Comparison of ENCODE assay signal across 25 mouse cellular contexts in the genomic region with DNA sequence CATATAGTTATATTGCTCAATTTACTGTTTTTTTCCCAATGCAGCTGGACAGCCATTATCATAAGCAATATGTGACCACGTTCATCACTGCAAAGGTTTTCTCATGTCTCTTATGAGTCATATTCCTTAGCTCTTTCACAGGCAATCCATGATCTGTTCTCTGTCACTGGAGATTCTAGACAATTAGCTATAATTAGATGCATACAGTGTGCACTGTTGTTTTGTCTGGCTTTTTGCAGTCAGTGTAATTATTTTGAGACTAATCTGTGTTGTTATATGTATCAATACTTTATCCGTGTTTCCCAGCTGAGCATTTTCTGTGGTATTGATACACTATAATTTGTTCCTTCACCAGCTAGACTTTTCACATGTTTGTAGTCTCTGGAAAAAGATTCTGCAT.
"Had no signal": no experiment of that assay in that cellular context is flagged by ENCODE, and none has a peak within 500 bp of the region (broad histone marks: within the 10 kb centered on the region; RNA-seq: fewer than 3 reads in every experiment).

No protein-coding gene starts in this region.

- H3K4me3 ChIP-seq: gastrocnemius, adult 2 months; heart, embryonic 10.5 days; heart, embryonic 12.5 days; kidney, embryonic 15.5 days; layer of hippocampus, adult 2 months; left cerebral cortex, adult 2 months; limb, embryonic 10.5 days; limb, embryonic 12.5 days; liver, embryonic 13.5 days had no signal

- H3K4me1 ChIP-seq: heart, embryonic 10.5 days; heart, embryonic 12.5 days; kidney, embryonic 15.5 days; limb, embryonic 10.5 days; limb, embryonic 12.5 days; liver, embryonic 13.5 days had no signal

- H3K9ac ChIP-seq: heart, embryonic 12.5 days; kidney, embryonic 15.5 days; limb, embryonic 12.5 days; liver, embryonic 13.5 days had no signal

- H3K4me2 ChIP-seq: heart, embryonic 12.5 days; kidney, embryonic 15.5 days; limb, embryonic 12.5 days; liver, embryonic 11.5 days; liver, embryonic 13.5 days had no signal

- H3K36me3 ChIP-seq: heart, embryonic 10.5 days; heart, embryonic 12.5 days; kidney, embryonic 15.5 days; limb, embryonic 10.5 days; limb, embryonic 12.5 days; liver, embryonic 13.5 days had no signal

- ATAC-seq: forebrain, embryonic 16.5 days; inflammation-experienced regulatory T-cells, adult 6 months; intestine, embryonic 16.5 days had no signal

- DNase-seq: gastrocnemius, adult 2 months; gastrocnemius, postnatal 10 days; gastrocnemius, postnatal 25 days; heart, adult 18-20 months; heart, postnatal 10 days; heart, postnatal 4 days; kidney, adult 11 months; kidney, adult 2 months; kidney, adult 9 months; kidney, postnatal 14 days; kidney, postnatal 4 days; liver; liver, embryonic 13.5 days had no signal

- H3K27me3 ChIP-seq: heart, embryonic 12.5 days; kidney, embryonic 15.5 days; limb, embryonic 12.5 days; liver, embryonic 13.5 days had no signal

- H3K9me3 ChIP-seq: heart, embryonic 10.5 days; heart, embryonic 12.5 days; kidney, embryonic 15.5 days; limb, embryonic 10.5 days; limb, embryonic 12.5 days; liver, embryonic 13.5 days had no signal

- H3K27ac ChIP-seq: gastrocnemius, adult 2 months; heart, embryonic 10.5 days; kidney, embryonic 15.5 days; kidney, postnatal 0 days; layer of hippocampus, adult 2 months; left cerebral cortex, adult 2 months; limb, embryonic 10.5 days; limb, embryonic 12.5 days; liver, embryonic 13.5 days had no signal
